Mouse (Mus musculus): ENCODE measurements around the gene Stra6l. TPM values are rescaled to one million over a fixed set of nuclear protein-coding genes. Genes with fewer than 3 reads are reported as not detected.

Stra6l gene
- total RNA-seq, 2 experiments from 2014 or later = not detected

DNA sequence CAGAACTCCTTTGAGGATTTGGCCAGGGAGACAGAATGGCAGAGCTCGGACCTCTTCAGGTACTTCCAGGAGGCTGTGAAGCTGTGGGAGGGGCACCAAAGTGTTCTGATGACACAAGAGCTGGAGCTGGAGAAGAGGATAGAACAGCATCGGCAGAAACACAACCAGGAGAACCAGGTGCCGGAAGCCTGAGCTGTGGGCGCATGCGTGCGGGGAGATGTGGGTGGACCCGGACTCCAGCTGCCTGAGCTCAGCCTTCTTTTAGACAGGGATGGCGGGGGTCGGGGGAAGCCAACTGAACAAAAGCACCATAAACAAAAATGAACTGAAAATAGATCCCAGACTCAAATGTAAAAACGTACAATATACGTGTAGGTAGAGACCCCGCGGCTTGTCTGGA, 60.8 kb downstream of the Stra6l start:
- intact Hi-C loops (cut with DNase I) = no loop called here
- DNase-seq (ENCODE audit: low spot score) = no peak

GRCm38 (mm10) chr4:45909924-45910323, 61.5 kb downstream of the Stra6l start:
- intact Hi-C loops (cut with DNase I) = no loop called here

GRCm38 (mm10) chr4:45911256-45911655, 62.8 kb downstream of the Stra6l start:
- intact Hi-C loops (cut with DNase I) = no loop called here
- no peak for DNase-seq (ENCODE audit: low spot score)

More at GRCm38 (mm10) chr4:45909924-45910323, 61.5 kb downstream of the Stra6l start:
- no peak for DNase-seq (ENCODE audit: low spot score)

DNA sequence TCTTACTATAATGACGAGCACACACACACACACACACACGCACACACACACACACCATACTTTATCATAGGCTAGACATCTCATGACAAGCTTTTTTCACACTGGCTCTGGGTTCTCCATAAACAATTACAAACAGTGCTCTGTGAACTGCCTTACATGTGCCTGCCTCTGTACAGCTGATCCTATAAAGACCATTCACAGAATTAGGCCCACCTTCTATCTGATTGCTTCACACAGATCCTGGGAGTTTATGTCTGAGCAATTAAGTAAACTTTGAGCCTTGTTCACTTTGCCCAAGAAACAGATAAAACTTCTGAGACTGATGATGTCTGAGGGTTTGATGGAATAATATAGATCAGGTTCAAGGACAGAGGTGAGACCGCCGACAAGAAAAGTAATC, 63.4 kb downstream of the Stra6l start:
- DNase-seq (ENCODE audit: low spot score) = no peak
- intact Hi-C loops (cut with DNase I) = no loop called here

GRCm38 (mm10) chr4:45917091-45917490, 68.6 kb downstream of the Stra6l start:
- DNase-seq (ENCODE audit: low spot score) = no peak
- intact Hi-C loops (cut with DNase I) = no loop called here

DNA sequence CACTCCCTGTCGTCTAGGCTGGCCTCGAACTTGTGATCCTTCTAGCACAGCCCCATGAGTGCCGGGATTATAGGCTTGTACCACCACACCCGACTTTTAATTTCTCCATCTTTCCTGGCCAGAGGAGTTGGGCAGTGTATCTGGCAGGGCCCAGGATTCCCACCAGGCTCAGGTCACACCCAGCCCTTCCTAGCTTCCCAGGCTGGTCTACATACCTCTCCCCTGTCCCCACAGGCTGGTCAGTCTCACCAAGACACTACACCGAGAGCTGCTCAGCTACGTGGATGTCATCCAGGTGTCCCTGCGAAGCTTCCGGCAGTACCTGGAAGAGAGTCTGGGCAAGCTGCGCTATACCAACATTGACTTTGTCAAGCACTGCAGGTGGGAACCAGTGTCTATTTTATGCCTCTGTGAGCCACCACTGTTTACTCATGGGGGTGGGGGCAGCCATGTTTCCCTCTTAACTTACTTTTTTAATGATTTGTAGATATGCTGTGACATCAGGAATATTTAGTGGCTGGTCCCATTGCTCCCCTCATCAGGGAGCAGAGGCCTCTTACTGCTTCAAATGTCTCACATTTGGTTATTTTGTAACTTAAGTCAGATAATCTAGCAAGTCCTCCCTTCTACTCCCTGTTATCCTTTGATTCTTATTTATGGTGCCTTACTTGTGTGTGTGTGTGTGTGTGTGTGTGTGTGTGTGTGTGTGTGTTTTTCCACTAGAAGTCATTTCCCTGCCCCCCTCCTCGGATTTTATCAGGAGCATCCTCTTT, 73.4 kb downstream of the Stra6l start:
- intact Hi-C loops (cut with DNase I) = no loop called here
- DNase-seq (ENCODE audit: low spot score) = no peak

DNA sequence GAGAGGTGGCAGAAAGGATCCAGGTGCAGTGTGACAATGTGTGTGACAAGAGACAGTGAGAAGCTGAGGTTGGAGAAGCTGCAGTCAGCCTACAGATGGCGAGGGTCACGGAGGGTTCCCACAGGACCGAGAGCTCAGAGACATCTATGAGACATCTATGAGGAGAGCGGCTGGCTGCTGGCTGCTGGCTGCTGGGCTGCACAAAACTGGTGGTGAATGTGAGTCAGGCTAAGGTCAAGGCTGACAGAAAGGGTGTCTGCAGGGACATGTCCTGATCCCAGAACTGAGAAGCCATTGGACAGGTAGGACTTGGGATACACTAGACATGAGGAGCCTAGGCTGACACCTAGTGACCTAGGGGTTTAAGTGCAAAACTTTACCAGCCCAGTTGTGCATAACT, 75.5 kb downstream of the Stra6l start:
- intact Hi-C loops (cut with DNase I) = no loop called here

DNA sequence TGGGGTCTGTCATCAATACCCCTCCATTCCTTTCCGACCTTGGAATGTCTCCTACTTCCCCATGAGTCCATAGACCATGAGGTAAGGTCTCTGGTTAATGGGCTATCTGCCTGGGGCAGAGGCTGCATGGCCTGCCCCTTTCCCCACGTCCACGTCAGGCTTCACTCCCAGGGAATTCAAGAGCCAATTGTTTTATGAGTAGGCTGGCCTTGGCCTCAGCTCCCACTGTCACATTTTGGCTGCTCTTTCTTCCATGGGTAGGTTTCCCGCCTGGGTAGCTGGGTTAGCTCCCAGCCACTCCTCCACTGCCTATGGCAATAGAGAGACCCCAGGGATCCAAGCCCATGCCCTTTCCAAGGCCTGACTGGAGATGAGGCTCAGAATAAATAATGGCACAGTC, 80.1 kb downstream of the Stra6l start:
- intact Hi-C loops (cut with DNase I) = no loop called here

More for the DNA sequence above, 75.5 kb downstream of the Stra6l start:
- no peak for DNase-seq (ENCODE audit: low spot score)

More for the DNA sequence above, 80.1 kb downstream of the Stra6l start:
- DNase-seq (ENCODE audit: low spot score) = no peak

Other genes with a start within 250 kb of the Stra6l start
- 10 to 100 TPM; 16.0 to 17.5 TPM for gene Aldh1b1, start 49.6 kb upstream of the Stra6l start, total RNA-seq (2021)
- 1 to 10 TPM in 1 of 2 experiments, under 1 TPM in 1; 0.83 to 1.6 TPM for gene Igfbpl1, start 21.7 kb upstream of the Stra6l start, total RNA-seq (2021)
- not detected for gene Ccdc180, start 41.6 kb downstream of the Stra6l start, total RNA-seq (2021)
- 10 to 100 TPM in 1 of 2 experiments, 1 to 10 TPM in 1; 9.7 to 11.7 TPM for gene Tdrd7, start 116.7 kb downstream of the Stra6l start, total RNA-seq (2021)
- gene Tmod1, start 190.3 kb downstream of the Stra6l start, total RNA-seq (2021) = 100 to 1,000 TPM; 279 to 317 TPM

All from heart, postnatal 25 days (tissue).